Mouse (Mus musculus): ENCODE results near the gene Arrdc3.
A peak's percentile ranks its signal among the peaks of the same experiment; 100 is the strongest.
"Not testable (repeated sequence)": the region's sequence is repeated elsewhere in the genome, so short reads cannot be mapped to it uniquely, and the experiment has no call there.

Arrdc3 gene

DNA sequence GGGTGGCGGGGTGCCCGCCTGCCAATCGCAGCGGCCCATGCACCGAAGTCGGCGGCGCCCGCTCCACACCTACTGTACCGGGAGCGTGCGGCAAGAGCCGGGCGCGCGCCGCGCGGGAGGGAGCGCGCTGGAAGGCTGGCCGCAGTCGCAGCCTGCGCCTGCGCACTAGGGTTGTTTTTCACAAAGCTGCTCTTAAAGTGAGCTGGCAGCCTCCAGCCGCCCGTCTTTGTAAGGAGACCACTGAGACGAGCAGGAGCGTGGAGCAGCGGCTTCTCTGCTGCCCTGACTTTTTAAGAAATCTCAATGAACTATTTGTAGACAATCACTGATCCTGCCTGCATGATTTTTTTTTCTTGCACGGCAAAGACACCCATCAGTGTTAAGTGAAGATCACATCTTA lies at the start of gene Arrdc3:
Gene Arrdc3 (plus strand): TSS at position 195 of the 400 bp plus-strand sequence.
- DNase-seq (ENCODE audit: low spot score in 2 of 2): peak; percentile 91 to 95

DNA sequence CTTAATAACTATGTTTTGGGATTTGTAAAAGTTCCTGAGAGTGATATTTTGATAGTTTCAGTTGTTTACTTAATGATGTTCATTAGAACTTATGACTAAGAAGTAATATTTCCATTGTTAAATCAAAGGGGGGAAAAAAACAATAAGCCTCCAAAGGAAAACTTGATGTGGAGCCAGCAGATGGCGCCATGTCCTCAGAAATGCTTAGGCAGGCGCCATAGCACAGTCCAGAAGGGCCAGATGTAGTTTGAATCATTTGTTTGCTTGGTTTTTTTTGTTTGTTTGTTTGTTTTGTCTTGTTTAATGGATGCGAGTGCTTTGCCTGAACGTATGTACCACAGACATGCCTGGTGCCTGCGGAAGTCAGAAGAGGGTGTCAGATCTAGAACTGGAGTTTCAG lies 21.0 kb upstream of the Arrdc3 start:
- DNase-seq (ENCODE audit: low spot score in 2 of 2): peak; percentile 30 to 48

DNA sequence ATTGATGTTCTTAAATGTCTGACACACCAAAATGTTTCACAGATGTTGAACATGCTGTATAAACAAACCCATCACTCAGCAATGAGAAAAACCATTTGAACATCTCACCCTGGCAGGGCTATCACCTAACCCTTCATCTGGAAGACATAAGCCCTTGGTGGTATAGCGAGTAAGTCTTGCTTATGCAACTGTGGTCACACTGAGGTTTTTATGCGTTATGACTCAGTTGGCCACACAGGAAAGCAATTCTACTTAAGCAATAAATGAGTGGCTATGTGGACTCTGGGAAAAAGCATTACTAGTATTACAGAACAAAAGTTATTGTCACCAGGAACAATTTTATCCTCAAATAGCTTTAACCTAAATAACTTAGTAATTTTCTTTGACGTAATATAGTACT lies 19.0 kb upstream of the Arrdc3 start:
- DNase-seq (ENCODE audit: low spot score in 2 of 2): no peak

DNA sequence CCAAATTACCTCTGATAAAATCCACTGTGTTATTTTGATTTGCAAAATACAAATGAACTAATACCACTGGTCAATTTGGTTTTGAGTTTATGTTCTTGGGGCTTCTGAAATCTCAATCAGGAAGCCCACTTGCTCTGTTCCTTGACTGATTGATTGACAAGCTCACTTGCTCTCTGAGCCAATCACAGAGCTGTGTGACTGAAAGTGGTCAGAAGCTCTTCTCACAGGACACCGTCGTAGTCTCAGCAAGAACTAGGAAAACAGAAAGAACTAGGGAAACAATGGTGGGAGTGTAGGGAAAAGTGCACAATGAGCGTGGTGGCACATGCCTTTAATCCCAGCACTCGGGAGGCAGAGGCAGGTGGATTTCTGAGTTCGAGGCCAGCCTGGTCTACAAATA lies 8.1 kb upstream of the Arrdc3 start:
- no peak for DNase-seq (ENCODE audit: low spot score in 2 of 2)

DNA sequence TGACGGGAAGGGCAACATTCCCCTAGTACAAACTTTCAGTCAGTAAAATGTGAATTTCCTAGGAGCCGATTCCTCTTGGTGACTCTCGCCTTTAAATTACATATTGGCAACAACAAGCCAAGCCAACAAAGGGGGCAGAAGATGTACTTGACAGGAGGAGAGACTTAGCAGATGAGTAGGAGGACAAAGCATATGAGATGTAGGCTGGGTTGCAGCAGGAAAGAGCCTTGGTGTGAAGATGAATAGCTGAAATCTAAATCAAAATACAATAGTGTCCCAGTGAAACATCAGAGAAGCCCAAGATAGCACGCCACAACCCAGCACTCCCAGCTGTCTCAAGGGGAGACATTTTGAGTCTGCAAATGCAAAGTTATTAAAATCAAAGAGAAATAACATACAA lies 2.4 kb upstream of the Arrdc3 start:
- no peak for DNase-seq (ENCODE audit: low spot score in 2 of 2)

DNA sequence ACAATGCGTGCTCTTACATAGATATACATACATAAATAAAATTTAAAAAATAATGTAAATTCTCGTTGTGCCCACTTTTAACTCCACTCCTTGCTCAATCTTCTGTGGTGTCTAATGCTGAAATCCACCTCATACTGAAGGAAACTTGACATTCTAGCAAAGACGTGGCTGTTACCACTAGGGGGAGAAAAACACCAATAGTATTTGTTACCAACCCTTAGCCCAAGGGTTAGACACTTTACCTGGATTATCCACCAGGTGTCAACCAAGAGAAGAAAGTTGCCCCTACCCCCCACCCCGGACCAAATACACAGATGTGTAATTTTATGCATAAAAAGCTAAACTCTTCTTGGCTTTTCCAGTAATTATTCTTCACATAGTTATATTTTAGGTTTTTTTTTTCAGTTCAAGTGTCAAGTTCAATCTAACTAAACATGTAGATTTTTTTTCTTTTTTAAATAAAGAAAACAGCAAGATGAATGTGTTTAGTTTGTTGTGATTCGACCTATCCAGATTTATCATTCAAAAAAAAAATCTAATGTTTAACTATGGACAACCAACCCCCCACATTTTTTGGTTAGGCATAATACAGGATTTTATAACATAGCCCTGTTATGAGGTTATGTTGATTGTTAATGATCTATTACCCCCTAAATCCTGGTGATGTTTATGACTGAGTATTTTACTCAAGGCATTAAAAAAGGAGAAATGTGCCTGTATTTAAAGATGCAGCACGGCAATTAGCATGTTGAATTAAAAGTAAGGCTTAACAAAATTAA lies 1.3 kb upstream of the Arrdc3 start:
- peak; percentile 59 to 68 for DNase-seq (ENCODE audit: low spot score in 2 of 2)

DNA sequence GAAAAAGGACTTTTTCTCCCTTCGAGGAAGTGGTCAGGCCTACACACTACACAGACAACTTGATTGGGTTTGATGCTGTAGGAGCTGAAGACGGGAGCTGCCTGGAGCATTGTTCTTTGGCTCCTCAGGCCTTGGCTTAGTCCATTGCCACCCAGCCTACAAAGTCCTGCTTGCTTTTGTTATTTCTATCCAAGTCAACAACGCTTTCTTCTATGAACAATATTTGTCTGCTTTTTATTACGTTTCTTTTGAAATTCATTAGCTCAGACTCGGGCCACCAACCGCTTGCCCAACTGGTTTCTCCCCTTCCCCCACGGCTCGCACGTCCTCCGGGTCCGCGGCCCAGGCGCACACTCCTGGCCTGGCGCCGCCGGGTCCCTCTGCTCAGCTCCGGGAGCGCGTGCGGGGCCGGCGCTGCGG lies 458 bp upstream of the Arrdc3 start:
- no peak for DNase-seq (ENCODE audit: low spot score in 2 of 2)

DNA sequence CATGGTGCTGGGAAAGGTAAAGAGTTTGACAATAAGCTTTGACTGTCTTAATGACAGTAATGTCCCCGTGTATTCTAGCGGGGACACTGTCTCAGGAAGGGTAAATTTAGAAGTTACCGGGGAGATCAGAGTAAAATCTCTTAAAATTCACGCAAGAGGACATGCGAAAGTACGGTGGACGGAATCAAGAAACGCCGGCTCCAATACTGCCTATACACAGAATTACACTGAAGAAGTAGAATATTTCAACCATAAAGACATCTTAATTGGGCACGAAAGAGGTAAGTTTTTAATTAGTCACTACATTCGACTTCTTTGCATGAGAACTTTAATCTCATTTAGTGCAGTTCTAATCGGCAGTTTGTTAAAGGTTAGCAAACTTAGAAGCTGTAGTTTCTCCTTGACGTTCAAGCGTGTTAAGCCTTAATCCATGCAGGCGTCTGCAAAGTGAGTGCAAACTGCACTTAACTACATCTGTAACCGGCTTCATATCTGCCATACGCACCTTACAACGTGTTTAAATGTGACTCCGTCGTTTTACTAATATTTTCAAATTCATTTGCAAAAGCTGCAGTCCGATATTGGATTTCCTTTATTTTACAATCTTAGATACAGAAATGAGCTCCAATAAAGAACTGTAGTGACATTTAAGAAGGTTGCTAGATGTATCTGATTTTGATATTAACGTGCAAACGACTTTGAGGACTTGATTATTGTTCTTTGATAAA lies 629 bp downstream of the Arrdc3 start:
- DNase-seq (ENCODE audit: low spot score in 2 of 2): peak in 1 of 2 experiments; percentile 5

DNA sequence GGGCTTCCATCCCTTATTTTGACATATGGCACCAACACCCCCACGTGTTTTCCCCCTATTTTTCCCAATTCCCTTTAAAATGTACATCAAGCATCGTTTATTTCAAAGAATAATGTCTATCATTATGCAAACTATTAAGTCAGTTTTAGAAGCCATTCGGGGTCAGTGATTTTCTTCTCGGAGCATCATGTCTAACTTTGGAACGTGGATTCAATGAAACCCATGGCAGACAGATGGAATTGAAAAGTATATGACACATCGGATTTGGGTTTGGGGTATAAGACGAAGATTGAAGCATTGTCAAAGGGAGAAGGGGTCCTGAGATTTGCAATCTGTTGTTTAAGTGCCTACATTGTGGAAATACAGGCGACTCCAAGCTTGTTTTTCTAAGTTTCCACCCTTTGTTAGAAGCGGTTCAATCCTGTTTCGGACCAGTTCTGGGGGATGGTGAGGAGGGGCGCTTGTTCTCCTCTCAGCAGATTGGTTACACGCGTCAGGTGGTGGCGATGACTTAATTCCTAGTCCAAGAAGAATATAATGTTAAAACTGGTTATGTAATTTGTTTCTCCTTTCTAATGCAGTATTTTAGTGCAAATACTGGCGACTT lies 1.3 kb downstream of the Arrdc3 start:
- peak; percentile 79 for DNase-seq (ENCODE audit: low spot score in 2 of 2)

DNA sequence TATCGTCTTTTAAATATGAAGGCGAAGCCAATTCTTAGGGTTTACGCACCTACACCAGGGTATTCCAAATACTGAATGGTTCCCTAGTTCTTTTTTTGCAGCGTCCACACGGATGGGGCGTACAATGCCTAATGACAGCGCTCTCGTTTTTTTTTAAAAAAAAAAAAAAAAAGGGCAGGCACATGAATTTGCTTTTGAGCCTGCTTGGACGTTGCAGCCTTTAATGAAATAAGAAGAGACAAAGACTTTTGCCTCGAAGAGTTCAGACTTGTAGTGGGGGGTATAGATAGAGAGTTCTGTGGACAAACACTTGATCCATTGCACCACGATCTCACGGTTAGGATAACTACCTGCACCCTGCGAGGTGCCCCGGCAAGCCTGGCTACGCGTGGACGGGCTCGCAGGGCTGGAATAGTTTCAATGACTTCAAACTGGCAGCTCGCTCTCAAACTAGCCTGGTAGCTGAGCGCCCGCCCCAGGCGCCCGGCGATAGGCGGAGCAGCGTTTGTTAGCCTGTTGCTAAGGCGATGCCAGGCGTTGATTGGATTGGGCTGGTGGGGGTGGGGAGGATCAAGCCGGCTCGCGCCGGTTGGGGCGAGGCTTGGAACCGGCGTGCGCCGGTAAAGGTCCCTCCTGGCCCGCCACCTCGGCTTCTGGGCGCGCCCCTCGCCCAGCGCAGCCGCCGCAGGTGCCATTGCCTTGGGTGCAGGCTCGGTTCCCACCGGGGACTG lies 2.1 kb downstream of the Arrdc3 start:
- peak; percentile 93 to 95 for DNase-seq (ENCODE audit: low spot score in 2 of 2)

DNA sequence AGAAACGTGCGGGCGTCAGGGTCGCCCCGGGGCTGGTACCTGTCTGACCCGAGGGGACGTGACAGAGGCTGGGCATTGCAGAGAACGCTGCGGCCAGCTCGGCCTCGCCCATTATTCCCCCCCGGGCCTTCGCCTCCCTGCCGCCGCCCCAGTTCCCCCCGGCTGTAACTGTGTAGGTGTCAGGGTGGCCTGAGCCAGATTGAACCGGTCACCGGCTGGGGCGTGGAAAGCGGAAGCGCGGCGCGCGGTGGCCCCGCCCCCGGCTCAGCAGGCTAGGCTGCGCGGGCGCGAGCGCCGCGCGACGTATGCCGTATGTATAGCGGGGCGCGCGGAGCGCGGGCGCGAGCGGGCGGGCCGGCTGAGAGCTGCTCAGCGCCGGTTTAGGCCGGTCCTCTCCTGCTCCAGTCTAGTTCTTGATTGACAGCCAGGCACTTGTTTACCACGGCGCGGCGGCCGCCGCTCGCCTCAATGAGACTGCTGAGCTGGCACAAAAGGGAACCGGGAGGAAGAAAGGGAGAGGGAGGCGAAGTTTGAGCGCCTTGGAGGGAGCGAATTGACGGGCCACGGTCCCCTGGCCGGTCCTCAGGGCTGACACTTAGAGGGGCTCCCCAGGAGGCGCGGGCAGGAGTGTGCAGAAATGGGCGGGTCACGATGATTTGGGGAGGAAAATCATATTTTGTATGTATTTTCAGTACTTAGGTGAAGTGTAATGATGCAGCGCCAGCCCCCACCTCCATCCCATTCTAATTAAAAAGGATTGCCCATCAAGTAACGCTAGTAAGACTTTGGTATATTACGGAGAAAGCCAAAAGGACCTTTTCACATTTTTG lies 2.9 kb downstream of the Arrdc3 start:
- DNase-seq (ENCODE audit: low spot score in 2 of 2): peak; percentile 97 to 98

DNA sequence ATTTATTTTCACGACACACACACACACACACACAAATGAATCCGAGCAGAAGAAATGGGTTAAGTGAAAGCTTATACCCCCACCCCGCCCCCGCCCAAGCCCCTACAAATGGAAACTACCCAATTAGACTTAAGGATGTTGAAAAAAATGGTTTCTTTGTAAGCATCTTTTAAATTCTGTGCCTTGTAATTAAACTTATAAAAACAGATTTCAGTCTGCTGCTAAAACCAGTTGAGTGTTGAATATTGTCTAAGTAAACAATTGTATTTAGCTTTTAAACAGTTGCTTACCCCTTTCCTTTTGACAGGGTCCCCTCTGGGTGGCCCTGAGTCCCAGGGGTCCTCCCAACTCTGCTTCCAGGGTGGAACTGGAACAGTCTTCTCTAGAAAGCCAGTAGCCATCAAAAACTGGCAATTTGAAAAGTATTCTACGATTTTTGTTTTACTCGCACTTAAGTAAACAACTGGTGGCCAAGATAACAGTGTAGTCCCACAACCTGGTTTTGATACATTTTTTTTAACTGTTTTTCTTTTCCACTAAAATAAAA lies 3.6 kb downstream of the Arrdc3 start:
- DNase-seq (ENCODE audit: low spot score in 2 of 2): no peak

DNA sequence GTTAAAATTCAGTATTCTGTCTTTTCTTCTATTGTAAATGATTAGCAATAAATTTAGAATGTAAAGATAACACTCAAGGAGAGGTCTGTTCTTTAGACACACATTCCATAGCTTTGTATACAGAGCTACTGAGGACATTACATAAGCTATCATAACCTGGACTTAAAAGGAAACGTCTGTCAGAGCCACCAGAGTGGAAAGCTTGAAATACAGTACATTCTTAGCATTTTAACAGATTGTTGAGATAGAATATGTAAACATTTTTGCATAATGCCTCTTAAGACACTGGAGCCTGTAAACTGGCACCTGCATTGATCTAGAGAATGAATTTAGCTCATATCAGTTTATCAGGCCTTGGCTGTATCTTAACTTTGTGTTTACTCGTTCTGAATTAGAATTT lies 4.7 kb downstream of the Arrdc3 start:
- no peak for DNase-seq (ENCODE audit: low spot score in 2 of 2)

DNA sequence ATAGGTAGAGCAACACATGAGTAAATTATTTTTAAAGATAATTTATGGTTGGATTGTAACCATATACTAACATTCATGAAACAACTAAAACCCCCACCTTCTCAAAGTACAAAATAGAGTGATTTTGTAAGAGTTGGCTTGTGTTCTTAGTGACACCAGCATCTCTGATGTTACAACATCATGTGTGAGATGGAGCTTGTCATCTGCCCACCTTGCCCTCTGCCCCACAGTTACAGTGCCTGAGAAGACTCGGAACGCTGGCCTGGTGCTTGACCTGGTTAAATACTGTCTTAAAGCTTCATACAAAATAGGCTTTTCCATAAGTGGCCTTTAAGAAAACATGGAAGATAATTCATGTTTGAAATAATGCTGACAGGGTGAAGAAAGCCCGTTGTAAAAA lies 11.7 kb downstream of the Arrdc3 start:
- not testable (repeated sequence) for DNase-seq (ENCODE audit: low spot score in 2 of 2)

DNA sequence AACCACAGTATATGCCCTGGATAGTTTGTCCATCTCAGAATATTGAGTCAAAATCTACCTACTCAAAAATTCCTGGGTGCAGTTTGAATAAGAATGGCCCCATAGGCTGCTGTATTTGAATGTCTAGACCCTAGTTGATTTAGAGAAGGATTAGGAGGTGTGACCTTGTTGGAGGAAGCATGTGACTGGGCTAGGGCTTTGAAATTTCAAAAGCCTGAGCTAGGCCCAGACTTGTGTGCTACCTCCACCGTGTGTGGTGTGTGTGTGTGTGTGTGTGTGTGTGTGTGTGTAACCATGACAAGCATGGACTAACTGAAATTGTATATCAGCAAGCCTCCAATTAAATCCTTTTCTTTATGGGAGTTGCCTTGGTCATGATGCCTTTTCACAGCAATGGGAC lies 14.2 kb downstream of the Arrdc3 start:
- no peak for DNase-seq (ENCODE audit: low spot score in 2 of 2)

DNA sequence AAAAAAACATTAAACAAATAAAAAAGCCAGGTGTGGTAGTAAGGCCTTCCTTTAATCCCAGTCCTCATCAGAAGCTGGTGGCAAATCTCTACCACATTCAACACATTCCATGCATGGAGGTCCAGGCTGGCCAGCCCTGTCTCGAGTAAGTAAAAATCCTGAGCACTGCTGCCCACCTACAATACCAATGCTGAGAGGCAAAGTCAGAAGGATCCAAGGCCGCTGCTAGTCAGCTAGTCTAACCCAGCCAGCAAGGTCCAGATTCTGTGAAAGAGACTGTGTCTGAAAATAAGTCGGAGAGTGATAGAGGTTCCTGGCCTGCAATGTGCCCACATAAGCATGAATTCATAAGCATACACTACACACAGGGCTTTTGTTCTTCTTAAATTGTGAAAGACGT lies 14.9 kb downstream of the Arrdc3 start:
- DNase-seq (ENCODE audit: low spot score in 2 of 2): no peak

DNA sequence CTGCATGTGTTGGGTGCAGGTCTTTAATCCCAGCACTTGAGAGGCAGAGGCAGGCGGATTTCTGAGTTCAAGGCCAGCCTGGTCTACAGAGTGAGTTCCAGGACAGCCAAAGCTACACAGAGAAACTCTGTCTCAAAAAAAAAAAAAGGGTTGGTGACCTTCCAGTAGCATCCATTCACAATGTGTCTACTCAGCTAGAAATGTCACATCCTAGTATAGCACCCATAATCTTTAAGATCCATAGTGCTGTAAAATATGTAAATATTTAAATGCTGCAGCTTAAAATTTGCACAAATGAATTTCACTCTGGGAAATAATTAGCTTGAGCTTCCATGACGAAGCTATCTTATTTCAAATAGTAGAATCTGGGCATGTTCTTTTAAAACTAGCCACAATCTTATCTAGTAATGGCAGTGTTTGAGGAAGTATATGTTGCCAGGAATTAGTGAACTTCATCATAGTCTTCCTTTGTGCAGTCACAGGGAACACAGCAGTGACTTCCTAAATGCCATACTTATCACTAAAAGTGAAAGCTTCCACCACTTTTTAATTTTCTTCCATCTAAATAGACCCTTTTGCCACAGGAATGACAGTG lies 16.3 kb downstream of the Arrdc3 start:
- DNase-seq (ENCODE audit: low spot score in 2 of 2): no peak

DNA sequence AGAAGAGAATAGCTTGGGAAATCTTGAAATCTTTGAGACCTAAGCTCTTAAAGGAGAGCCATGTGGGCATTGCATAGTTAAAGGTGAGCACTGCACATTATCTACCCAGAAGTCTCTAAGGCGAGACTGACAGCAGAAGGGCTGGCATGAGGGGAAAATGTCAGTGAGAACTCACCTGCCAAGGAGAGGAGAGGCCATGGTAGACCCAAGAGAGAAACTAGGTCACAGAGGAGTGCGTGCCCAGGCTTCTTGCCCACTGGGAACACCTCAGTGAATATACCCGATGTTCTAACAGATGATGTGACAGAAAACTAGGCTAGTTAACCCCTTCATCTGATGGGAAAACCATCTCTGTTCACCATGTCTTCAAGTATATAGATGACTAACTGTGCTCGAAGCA lies 18.2 kb downstream of the Arrdc3 start:
- no peak for DNase-seq (ENCODE audit: low spot score in 2 of 2)

DNA sequence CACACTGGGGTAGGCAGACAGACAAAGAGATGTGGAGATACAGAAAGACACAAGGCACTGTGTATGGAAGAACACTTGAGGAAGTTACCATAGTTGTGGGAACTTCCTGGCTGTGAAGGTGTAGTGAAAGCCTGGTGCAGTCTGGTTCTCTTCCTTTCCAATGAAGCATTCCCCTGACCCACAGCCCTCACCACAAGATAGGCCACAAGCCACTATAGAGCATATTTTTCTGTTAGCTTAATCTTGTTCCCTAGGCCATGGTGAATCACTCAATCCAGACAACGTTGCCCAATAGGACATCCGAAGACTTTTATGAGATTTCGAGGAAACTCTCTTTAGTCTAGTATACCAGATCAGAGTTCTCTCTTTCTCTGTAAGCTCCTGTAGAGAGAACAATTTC lies 19.6 kb downstream of the Arrdc3 start:
- no peak for DNase-seq (ENCODE audit: low spot score in 2 of 2)

DNA sequence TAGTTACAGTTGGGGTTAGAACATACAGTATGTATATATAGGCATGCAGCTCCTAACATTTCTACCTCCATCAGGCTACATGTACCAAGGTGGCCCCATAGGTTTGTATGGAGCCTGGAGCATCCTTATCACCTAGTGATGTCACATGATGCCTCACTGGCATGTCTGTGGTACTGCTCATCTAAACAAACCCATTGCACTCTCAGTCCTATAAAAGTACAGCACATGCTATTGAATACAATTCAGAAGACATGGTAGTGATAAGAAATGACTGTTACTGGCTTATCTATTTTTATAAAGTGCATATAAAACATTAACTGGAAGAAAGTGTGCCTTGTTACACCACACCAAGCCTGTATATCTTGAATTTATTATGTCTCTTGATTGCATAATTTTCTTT lies 30.2 kb downstream of the Arrdc3 start:
- DNase-seq (ENCODE audit: low spot score in 2 of 2): no peak

DNA sequence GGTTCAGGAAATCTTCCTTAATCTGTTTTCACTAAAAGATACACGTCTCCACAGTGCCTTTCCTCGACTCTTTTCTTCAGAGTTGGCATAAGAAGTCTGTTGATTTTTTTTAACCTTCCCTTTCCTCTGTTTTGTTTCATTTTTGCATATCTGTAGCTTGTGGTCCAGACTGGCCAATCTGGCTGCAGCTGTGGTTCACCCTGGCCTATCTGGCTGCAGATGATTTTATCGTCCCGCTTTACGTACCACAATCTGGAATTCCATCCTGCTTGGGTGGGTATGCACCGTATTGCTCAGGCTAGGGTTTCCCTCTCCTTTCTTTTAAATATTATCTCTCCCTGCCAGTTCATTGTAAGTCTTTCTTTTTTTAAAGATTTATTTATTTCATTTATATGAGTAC lies 37.8 kb downstream of the Arrdc3 start:
- DNase-seq (ENCODE audit: low spot score in 2 of 2): no peak

All from natural killer cell, adult 2 months (primary cell).